Mouse (Mus musculus) liver, adult 2 months (tissue): ENCODE measurements around the gene Birc3. TPM values are rescaled to one million over a fixed set of nuclear protein-coding genes. Genes with fewer than 3 reads are reported as not detected.

Experiments used
- DNase-seq: peaks from one replicate; pipeline ENCODE4 v3.0.0-alpha.2; 2011; ENCODE audit warnings: low read depth, low spot score; ENCODE audit errors: extremely low read depth
- H3K27ac ChIP-seq: fragments of 200-500 bp; replicated peaks from 2 replicates; pipeline ENCODE4 v1.5.1; 2012; ENCODE audit warnings: low read depth, mild to moderate bottlenecking, control low read depth, inconsistent platforms, low read length; ENCODE audit not compliant: insufficient read depth
- H3K27me3 ChIP-seq: fragments of 200-500 bp; 2 replicates; pipeline ENCODE4 v1.6.1; 2012; ENCODE audit warnings: mild to moderate bottlenecking, moderate library complexity, low read length, inconsistent platforms; ENCODE audit not compliant: control insufficient read depth, insufficient read depth
- H3K36me3 ChIP-seq: fragments of 200-500 bp; 2 replicates; pipeline ENCODE4 v1.6.1; 2012; ENCODE audit warnings: low read length, inconsistent platforms; ENCODE audit not compliant: control insufficient read depth, insufficient read depth
- H3K4me1 ChIP-seq: fragments of 200-500 bp; 2 replicates; pipeline ENCODE4 v1.6.1; 2011; ENCODE audit warnings: low read length; ENCODE audit not compliant: control insufficient read depth, insufficient read depth
- H3K4me3 ChIP-seq: fragments of 200-500 bp; 2 replicates; pipeline ENCODE4 v1.5.1; 2011; ENCODE audit warnings: low read depth, mild to moderate bottlenecking, control low read depth, low read length, moderate library complexity; ENCODE audit not compliant: insufficient read depth
- H3K79me2 ChIP-seq: fragments of 200-500 bp; 2 replicates; pipeline ENCODE4 v1.6.1; 2012; ENCODE audit warnings: inconsistent platforms, mild to moderate bottlenecking, low read length, moderate library complexity; ENCODE audit not compliant: control insufficient read depth, insufficient read depth
- H3K9ac ChIP-seq: fragments of 200-500 bp; 2 replicates; pipeline ENCODE4 v1.6.1; 2012; ENCODE audit warnings: low read depth, mild to moderate bottlenecking, control low read depth, inconsistent platforms, low read length
- CTCF ChIP-seq: fragments of 200-500 bp; IDR thresholded peaks from 2 replicates; pipeline ENCODE4 v1.5.1; 2011; ENCODE audit warnings: low read depth, low read length, control low read depth
- POLR2A ChIP-seq: fragments of 200-500 bp; IDR thresholded peaks from 2 replicates; pipeline ENCODE4 v1.6.1; 2011; ENCODE audit warnings: low read length, control low read depth; ENCODE audit not compliant: insufficient read depth; ENCODE audit errors: extremely low read depth
- WGBS: fragments of 180-500 bp; shearing (Covaris S2); methylation state at CpG from one replicate; pipeline ENCODE4 v1.1.7; 2018; 5-methylcytosine and 5-hydroxymethylcytosine counted together
- polyA plus RNA-seq: library from polyadenylated mRNA; depleted of rRNA; stranded (reverse); fragments of >200 nt; gene quantifications from 2 replicates; pipeline ENCODE4 v1.2.3, GENCODE M21; 2012
- total RNA-seq: library from RNA; depleted of rRNA; stranded (reverse); fragments of >200 nt; gene quantifications from 2 replicates; pipeline ENCODE4 v1.2.3, GENCODE M21; 2014

Birc3 gene
- total and polyA plus RNA-seq, 2 experiments = 6.3 to 23.7 TPM

DNA sequence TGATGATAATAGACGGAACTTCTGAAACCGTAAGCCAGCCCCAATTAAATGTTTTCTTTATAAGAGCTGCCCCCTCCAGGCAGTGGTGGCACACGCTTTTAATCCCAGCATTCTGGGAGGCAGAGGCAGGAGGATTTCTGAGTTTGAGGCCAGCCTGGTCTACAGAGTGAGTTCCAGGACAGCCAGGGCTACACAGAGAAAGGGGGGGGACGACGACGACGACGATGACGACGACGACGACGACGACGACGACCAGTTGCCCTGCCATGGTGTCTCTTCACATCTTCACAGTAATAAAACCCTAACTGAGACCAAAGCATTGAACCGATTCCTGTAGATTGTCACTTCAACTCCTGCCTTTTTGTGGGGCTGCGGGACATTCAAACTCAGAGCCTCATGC lies 24.8 kb downstream of the Birc3 start:
- H3K4me3 ChIP-seq = no peak overlapping the region
- no peak overlapping the region for H3K9ac ChIP-seq
- 94% methylated on average over 18 of the region's 18 CpGs for WGBS
- H3K4me1 ChIP-seq = no peaks in the 10 kb centered on the region; the same call in 1 of the 2 replicates
- H3K27ac ChIP-seq = no peak overlapping the region
- H3K27me3 ChIP-seq = no peaks in the 10 kb centered on the region
- no peak for TF ChIP-seq POLR2A
- TF ChIP-seq CTCF = no peak
- DNase-seq = no peak
- H3K36me3 ChIP-seq = peaks cover 27% of the 10 kb centered on the region
- H3K79me2 ChIP-seq = no peaks in the 10 kb centered on the region

- no peak for DNase-seq
- H3K4me3 ChIP-seq = no peak overlapping the region
- H3K9ac ChIP-seq = no peak overlapping the region
- TF ChIP-seq CTCF (no peak), POLR2A (no peak)
- peaks cover 21% of the 10 kb centered on the region for H3K36me3 ChIP-seq
- no peak overlapping the region for H3K27ac ChIP-seq
- H3K79me2 ChIP-seq = no peaks in the 10 kb centered on the region
- H3K27me3 ChIP-seq = no peaks in the 10 kb centered on the region
- whole genome bisulfite sequencing = 96% methylated on average over 1 of the region's 1 CpGs
- no peaks in the 10 kb centered on the region; the same call in 1 of the 2 replicates for H3K4me1 ChIP-seq
Measured at GRCm38 (mm10) chr9:7846667-7847199, 26.3 kb downstream of the Birc3 start.

DNA sequence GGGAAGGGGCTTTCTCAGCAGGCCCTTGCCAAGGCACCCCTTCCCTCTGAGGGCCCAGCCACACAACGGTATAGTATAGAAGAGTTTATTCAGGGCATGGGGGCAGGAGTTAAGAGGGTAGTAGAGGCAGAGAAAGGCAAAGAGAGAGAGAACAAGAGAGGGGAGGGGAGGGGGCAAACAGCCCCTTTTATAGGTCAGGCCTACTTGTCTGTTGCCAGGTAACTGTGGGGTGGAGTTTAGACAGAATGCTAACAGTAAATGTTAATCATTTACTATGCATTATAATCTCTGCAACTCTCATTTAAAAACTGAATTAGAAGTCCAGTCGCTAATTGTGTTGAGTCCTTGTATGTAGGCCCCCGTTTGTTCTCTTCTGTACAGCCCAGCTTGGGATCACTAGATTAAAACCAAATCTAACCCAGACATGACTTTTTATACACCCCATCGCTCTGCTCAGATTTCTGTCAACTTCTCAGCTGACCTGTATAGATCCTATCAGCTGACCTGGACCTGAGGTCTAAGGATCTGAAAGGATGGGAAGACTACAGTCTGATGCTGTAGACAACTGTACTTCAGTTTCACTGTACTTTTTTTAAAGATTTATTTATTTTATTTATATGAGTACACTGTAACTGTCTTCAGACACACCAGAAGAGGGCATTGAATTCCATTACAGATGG lies 27.6 kb downstream of the Birc3 start:
- Histone ChIP-seq H3K27ac (no peak overlapping the region), H3K4me3 (no peak overlapping the region), H3K27me3 (no peaks in the 10 kb centered on the region), H3K79me2 (no peaks in the 10 kb centered on the region), H3K36me3 (peaks cover 13% of the 10 kb centered on the region), H3K9ac (no peak overlapping the region), H3K4me1 (no peaks in the 10 kb centered on the region; the same call in 1 of the 2 replicates)
- WGBS = 46% methylated on average over 4 of the region's 4 CpGs
- DNase-seq = no peak
- TF ChIP-seq CTCF = no peak
- no peak for TF ChIP-seq POLR2A

GRCm38 (mm10) chr9:7841221-7841620 lies 31.8 kb downstream of the Birc3 start:
- WGBS = 82% methylated on average over 6 of the region's 6 CpGs
- Histone ChIP-seq H3K4me3 (no peak overlapping the region), H3K4me1 (no peaks in the 10 kb centered on the region; the same call in 1 of the 2 replicates), H3K27me3 (no peaks in the 10 kb centered on the region), H3K9ac (no peak overlapping the region), H3K27ac (no peak overlapping the region), H3K79me2 (no peaks in the 10 kb centered on the region), H3K36me3 (no peaks in the 10 kb centered on the region)
- no peak for DNase-seq
- TF ChIP-seq POLR2A (no peak), CTCF (no peak)

- 14% methylated on average over 14 of the region's 14 CpGs for WGBS
Measured at GRCm38 (mm10) chr9:7837806-7838440, 35.1 kb downstream of the Birc3 start.

More at GRCm38 (mm10) chr9:7837806-7838440, 35.1 kb downstream of the Birc3 start:
- H3K4me1 ChIP-seq = peaks cover 8% of the 10 kb centered on the region
- H3K27ac ChIP-seq = peak overlapping the region; percentile 86
- peaks cover 3% of the 10 kb centered on the region; the same call in 1 of the 2 replicates for H3K79me2 ChIP-seq
- DNase-seq = peak; percentile 71
- no peak overlapping the region for H3K9ac ChIP-seq
- TF ChIP-seq CTCF (no peak), POLR2A (no peak)
- H3K27me3 ChIP-seq = no peaks in the 10 kb centered on the region
- H3K4me3 ChIP-seq = peak overlapping the region; percentile 34; the same call in 1 of the 2 replicates
- H3K36me3 ChIP-seq = peaks cover 10% of the 10 kb centered on the region
